Mouse (Mus musculus): ENCODE measurements at regions not wholly inside any gene's neighbourhood (a gene's known extent, or its start where the extent isn't known, plus 50 kb on each side); places are given as distances from the start of the nearest gene placed in this dataset.

GRCm38 (mm10) chr3:39062415-39062814, 175.7 kb downstream of the Fat4 start:
- DNase-seq (ENCODE audit: low spot score in 2 of 2) = no peak

GRCm38 (mm10) chr3:39065457-39065856, 178.7 kb downstream of the Fat4 start:
- no peak for DNase-seq (ENCODE audit: low spot score in 2 of 2)

GRCm38 (mm10) chr3:39069011-39069410, 182.3 kb downstream of the Fat4 start:
- DNase-seq (ENCODE audit: low spot score in 2 of 2) = no peak

- no peak for DNase-seq (ENCODE audit: low spot score in 2 of 2)
These were observed 196.0 kb downstream of the Fat4 start for GRCm38 (mm10) chr3:39082678-39083270.

GRCm38 (mm10) chr3:39088948-39089347, 202.2 kb downstream of the Fat4 start:
- DNase-seq (ENCODE audit: low spot score in 2 of 2) = no peak

GRCm38 (mm10) chr3:39102324-39102723, 215.6 kb downstream of the Fat4 start:
- DNase-seq (ENCODE audit: low spot score in 2 of 2) = no peak

GRCm38 (mm10) chr3:39109756-39110392, 223.1 kb downstream of the Fat4 start:
- no peak for DNase-seq (ENCODE audit: low spot score in 2 of 2)

- DNase-seq (ENCODE audit: low spot score in 2 of 2) = no peak
These were observed 227.3 kb downstream of the Fat4 start for GRCm38 (mm10) chr3:39114056-39114455.

- DNase-seq (ENCODE audit: low spot score in 2 of 2) = no peak
These were observed 228.1 kb downstream of the Fat4 start for GRCm38 (mm10) chr3:39114826-39115225.

GRCm38 (mm10) chr3:39115441-39115840, 228.7 kb downstream of the Fat4 start:
- no peak for DNase-seq (ENCODE audit: low spot score in 2 of 2)

GRCm38 (mm10) chr3:39122250-39122649, 235.5 kb downstream of the Fat4 start:
- DNase-seq (ENCODE audit: low spot score in 2 of 2) = no peak

GRCm38 (mm10) chr3:39130532-39130931, 243.8 kb downstream of the Fat4 start:
- DNase-seq (ENCODE audit: low spot score in 2 of 2) = no peak

GRCm38 (mm10) chr3:39165006-39165667, 278.4 kb downstream of the Fat4 start:
- no peak for DNase-seq (ENCODE audit: low spot score in 2 of 2)

- no peak for DNase-seq (ENCODE audit: low spot score in 2 of 2)
These were observed 295.9 kb downstream of the Fat4 start for GRCm38 (mm10) chr3:39182646-39183045.

GRCm38 (mm10) chr3:39195102-39195501, 308.4 kb downstream of the Fat4 start:
- DNase-seq (ENCODE audit: low spot score in 2 of 2) = no peak

- no peak for DNase-seq (ENCODE audit: low spot score in 2 of 2)
These were observed 315.9 kb downstream of the Fat4 start for GRCm38 (mm10) chr3:39202662-39203061.

- no peak for DNase-seq (ENCODE audit: low spot score in 2 of 2)
These were observed 321.9 kb downstream of the Fat4 start for GRCm38 (mm10) chr3:39208651-39209050.

GRCm38 (mm10) chr3:39209382-39210165, 322.8 kb downstream of the Fat4 start:
- DNase-seq (ENCODE audit: low spot score in 2 of 2) = peak in 1 of 2 experiments; percentile 23

- DNase-seq (ENCODE audit: low spot score in 2 of 2) = no peak
These were observed 324.9 kb downstream of the Fat4 start for GRCm38 (mm10) chr3:39211670-39212069.

GRCm38 (mm10) chr3:39220011-39220706, 333.4 kb downstream of the Fat4 start:
- DNase-seq (ENCODE audit: low spot score in 2 of 2) = no peak

GRCm38 (mm10) chr3:39220707-39221034, 333.9 kb downstream of the Fat4 start:
- DNase-seq (ENCODE audit: low spot score in 2 of 2) = no peak

- no peak for DNase-seq (ENCODE audit: low spot score in 2 of 2)
These were observed 335.3 kb downstream of the Fat4 start for GRCm38 (mm10) chr3:39222059-39222458.
